Mouse (Mus musculus) forebrain, embryonic 11.5 days (tissue): ENCODE results near the gene Cdsn. TPM values are rescaled to one million over a fixed set of nuclear protein-coding genes. Genes with fewer than 3 reads are reported as not detected.

Source experiments
- ATAC-seq: fragments of 200-750 bp; cut with Nextera tagmentation; replicated peaks from 2 replicates; pipeline ENCODE4 v1.8.0; 2017; ENCODE audit warnings: moderate TSS enrichment; ENCODE audit not compliant: low FRiP score
- DNase-seq: peaks from one replicate; pipeline ENCODE4 v3.0.0-alpha.2; 2017; ENCODE audit warnings: low spot score
- H3K27ac ChIP-seq: fragments of 300-500 bp; sonication (generic); 2 replicates; pipeline ENCODE4 v1.5.1; 2014; ENCODE audit warnings: low read depth, low read length
- H3K27me3 ChIP-seq: fragments of 300-500 bp; sonication (generic); 2 replicates; pipeline ENCODE4 v1.6.1; 2014; ENCODE audit warnings: mild to moderate bottlenecking, low read length, mixed read lengths; ENCODE audit not compliant: control insufficient read depth, insufficient read depth
- H3K36me3 ChIP-seq: fragments of 300-500 bp; sonication (generic); 2 replicates; pipeline ENCODE4 v1.6.1; 2014; ENCODE audit warnings: mild to moderate bottlenecking, low read length, moderate library complexity, mixed read lengths; ENCODE audit not compliant: control insufficient read depth, insufficient read depth
- H3K4me1 ChIP-seq: fragments of 300-500 bp; sonication (generic); replicated peaks from 2 replicates; pipeline ENCODE4 v1.6.1; 2014; ENCODE audit warnings: low read length, mixed read lengths; ENCODE audit not compliant: control insufficient read depth, insufficient read depth
- H3K4me2 ChIP-seq: fragments of 300-500 bp; sonication (generic); 2 replicates; pipeline ENCODE4 v1.6.1; 2014; ENCODE audit warnings: low read depth, mild to moderate bottlenecking, low read length, moderate library complexity, mixed read lengths; ENCODE audit not compliant: severe bottlenecking
- H3K4me3 ChIP-seq: fragments of 300-500 bp; sonication (generic); 2 replicates; pipeline ENCODE4 v1.5.1; 2014; ENCODE audit warnings: low read depth, low read length
- H3K9ac ChIP-seq: fragments of 300-500 bp; sonication (generic); 2 replicates; pipeline ENCODE4 v1.6.1; 2014; ENCODE audit warnings: low read length
- H3K9me3 ChIP-seq: fragments of 300-500 bp; sonication (generic); 2 replicates; pipeline ENCODE4 v1.6.1; 2016; ENCODE audit warnings: low read length, mixed read lengths; ENCODE audit not compliant: control insufficient read depth
- WGBS: fragments of 180-500 bp; shearing (Covaris S2); extraction: QIAGEN DNeasy Blood & Tissue Kit; methylation state at CpG from one replicate; pipeline ENCODE4 v1.1.7; 2014; 5-methylcytosine and 5-hydroxymethylcytosine counted together
- polyA plus RNA-seq: library from polyadenylated mRNA; unstranded; fragments of >200 nt; fragmentation: Nextera tagmentation; extraction: Ambion mirVana; gene quantifications from 2 replicates; pipeline ENCODE4 v1.2.1, GENCODE M21; 2014

Gene Cdsn
- polyA plus RNA-seq, 1 experiment from 2014 or later = not detected

GRCm38 (mm10) chr17:35591219-35591578, 39.3 kb downstream of the Cdsn start:
- Histone ChIP-seq H3K36me3 (no peaks in the 10 kb centered on the region), H3K27ac (no peak overlapping the region), H3K4me2 (no peak overlapping the region), H3K4me3 (no peak overlapping the region), H3K27me3 (no peaks in the 10 kb centered on the region), H3K9ac (no peak overlapping the region), H3K4me1 (no peaks in the 10 kb centered on the region), H3K9me3 (no peaks in the 10 kb centered on the region)
- DNase-seq = no peak
- no peak for ATAC-seq
- 92% methylated on average over 7 of the region's 7 CpGs for WGBS

- H3K4me1 ChIP-seq = no peaks in the 10 kb centered on the region
- H3K4me3 ChIP-seq = no peak overlapping the region
- H3K4me2 ChIP-seq = no peak overlapping the region
- WGBS = 96% methylated on average over 15 of the region's 15 CpGs
- no peaks in the 10 kb centered on the region for H3K9me3 ChIP-seq
- no peak overlapping the region for H3K27ac ChIP-seq
- H3K27me3 ChIP-seq = no peaks in the 10 kb centered on the region
- H3K9ac ChIP-seq = no peak overlapping the region
- no peak for ATAC-seq
- no peak for DNase-seq
- no peaks in the 10 kb centered on the region for H3K36me3 ChIP-seq
Measured at GRCm38 (mm10) chr17:35591731-35592130, 39.8 kb downstream of the Cdsn start.

GRCm38 (mm10) chr17:35592131-35592530, 40.2 kb downstream of the Cdsn start:
- ATAC-seq (no peak), DNase-seq (no peak)
- WGBS = 88% methylated on average over 9 of the region's 9 CpGs
- Histone ChIP-seq H3K9ac (no peak overlapping the region), H3K4me3 (no peak overlapping the region), H3K4me1 (no peaks in the 10 kb centered on the region), H3K9me3 (no peaks in the 10 kb centered on the region), H3K36me3 (no peaks in the 10 kb centered on the region), H3K27me3 (no peaks in the 10 kb centered on the region), H3K27ac (no peak overlapping the region), H3K4me2 (no peak overlapping the region)

- ATAC-seq (no peak), DNase-seq (no peak)
- Histone ChIP-seq H3K9me3 (no peaks in the 10 kb centered on the region), H3K4me2 (no peak overlapping the region), H3K27ac (no peak overlapping the region), H3K4me1 (no peaks in the 10 kb centered on the region), H3K4me3 (no peak overlapping the region), H3K36me3 (no peaks in the 10 kb centered on the region), H3K9ac (no peak overlapping the region), H3K27me3 (no peaks in the 10 kb centered on the region)
- 40% methylated on average over 4 of the region's 4 CpGs for WGBS
Measured at GRCm38 (mm10) chr17:35593786-35594185, 41.9 kb downstream of the Cdsn start.

- H3K9ac ChIP-seq = no peak overlapping the region
- H3K4me1 ChIP-seq = no peaks in the 10 kb centered on the region
- DNase-seq = no peak
- ATAC-seq = no peak
- WGBS = 80% methylated on average over 7 of the region's 7 CpGs
- no peaks in the 10 kb centered on the region for H3K27me3 ChIP-seq
- H3K4me3 ChIP-seq = no peak overlapping the region
- H3K27ac ChIP-seq = no peak overlapping the region
- H3K4me2 ChIP-seq = no peak overlapping the region
- no peaks in the 10 kb centered on the region for H3K9me3 ChIP-seq
- no peaks in the 10 kb centered on the region for H3K36me3 ChIP-seq
Measured at GRCm38 (mm10) chr17:35594456-35594855, 42.5 kb downstream of the Cdsn start.

- Histone ChIP-seq H3K4me1 (no peaks in the 10 kb centered on the region), H3K36me3 (no peaks in the 10 kb centered on the region), H3K9me3 (no peaks in the 10 kb centered on the region), H3K4me2 (no peak overlapping the region), H3K27ac (no peak overlapping the region), H3K9ac (no peak overlapping the region), H3K27me3 (no peaks in the 10 kb centered on the region), H3K4me3 (no peak overlapping the region)
- no peak for ATAC-seq
- WGBS = 88% methylated on average over 3 of the region's 3 CpGs
- no peak for DNase-seq
Measured at GRCm38 (mm10) chr17:35597399-35597798, 45.5 kb downstream of the Cdsn start.

GRCm38 (mm10) chr17:35601249-35601648, 49.3 kb downstream of the Cdsn start, which contains the start of gene Sfta2:
TSS of gene Sfta2 (plus strand) at chr17:35601549.
- DNase-seq (no peak), ATAC-seq (no peak)
- no peaks in the 10 kb centered on the region for H3K4me1 ChIP-seq
- no peak within 1 kb of the TSS for H3K27ac ChIP-seq
- H3K27me3 ChIP-seq = no peaks in the 10 kb centered on the region
- no peak within 1 kb of the TSS for H3K4me3 ChIP-seq
- H3K9ac ChIP-seq = no peak within 1 kb of the TSS
- WGBS = 59% methylated on average over 2 of the region's 2 CpGs
- no peak within 1 kb of the TSS for H3K4me2 ChIP-seq
- H3K9me3 ChIP-seq = no peaks in the 10 kb centered on the region
- no peaks in the 10 kb centered on the region for H3K36me3 ChIP-seq

- ATAC-seq = no peak
- WGBS = 62% methylated on average over 8 of the region's 8 CpGs
Measured at GRCm38 (mm10) chr17:35601736-35602354, 49.9 kb downstream of the Cdsn start.

More at GRCm38 (mm10) chr17:35601736-35602354, 49.9 kb downstream of the Cdsn start:
- Histone ChIP-seq H3K4me3 (no peak overlapping the region), H3K27ac (no peak overlapping the region), H3K27me3 (no peaks in the 10 kb centered on the region), H3K36me3 (no peaks in the 10 kb centered on the region), H3K4me1 (no peaks in the 10 kb centered on the region), H3K4me2 (no peak overlapping the region), H3K9ac (no peak overlapping the region), H3K9me3 (no peaks in the 10 kb centered on the region)
- DNase-seq = no peak
